Mouse (Mus musculus) MEL (cell line): ENCODE measurements around the gene Mpig6b. TPM values are rescaled to one million over a fixed set of nuclear protein-coding genes. Genes with fewer than 3 reads are reported as not detected.

Experiments
- DNase-seq: peaks from one replicate; pipeline ENCODE4 v3.0.0; 2011; ENCODE audit warnings: low read depth, low spot score
- H3K27ac ChIP-seq: 2 replicates; pipeline ENCODE4 v1.5.1; 2012; ENCODE audit warnings: low read depth, mild to moderate bottlenecking, control low read depth, low read length, moderate library complexity; ENCODE audit not compliant: control insufficient read depth
- H3K27me3 ChIP-seq, 2 experiments: fragments of 150-350 bp in 1 of 2; sonication (generic) in 1 of 2; 2 replicates each; pipeline ENCODE4 v1.6.1; 2012; ENCODE audit warnings: low read length in 2 of 2, mild to moderate bottlenecking in 2 of 2, improper control_type of control experiment in 1 of 2, moderate library complexity in 1 of 2; ENCODE audit not compliant: insufficient read depth in 2 of 2, control insufficient read depth in 1 of 2
- H3K36me3 ChIP-seq, 2 experiments: 2 replicates each; pipeline ENCODE4 v1.6.1; 2012 to 2014; ENCODE audit warnings: low read length in 2 of 2, improper control_type of control experiment in 1 of 2, inconsistent platforms in 1 of 2, mild to moderate bottlenecking in 1 of 2; ENCODE audit not compliant: insufficient read depth in 2 of 2, control insufficient read depth in 1 of 2
- H3K4me1 ChIP-seq, 2 experiments: fragments of 150-350 bp in 1 of 2; sonication (generic) in 1 of 2; 2 replicates each; pipeline ENCODE4 v1.6.1; 2012; ENCODE audit warnings: low read length in 2 of 2, improper control_type of control experiment in 1 of 2, mild to moderate bottlenecking in 1 of 2; ENCODE audit not compliant: insufficient read depth in 2 of 2, control insufficient read depth in 1 of 2
- H3K4me3 ChIP-seq, 2 experiments: fragments of 150-350 bp in 1 of 2; sonication (generic) in 1 of 2; 2 replicates each; pipeline ENCODE4 v1.5.1; 2012; ENCODE audit warnings: low read depth in 2 of 2, low read length in 2 of 2, mild to moderate bottlenecking in 2 of 2, moderate library complexity in 2 of 2, control low read depth in 1 of 2, improper control_type of control experiment in 1 of 2; ENCODE audit not compliant: control insufficient read depth in 1 of 2, insufficient read depth in 1 of 2
- H3K79me2 ChIP-seq: 2 replicates; pipeline ENCODE4 v1.6.1; 2012; ENCODE audit warnings: mild to moderate bottlenecking, low read length, moderate library complexity; ENCODE audit not compliant: control insufficient read depth, poor library complexity, insufficient read depth
- H3K9ac ChIP-seq: 2 replicates; pipeline ENCODE4 v1.6.1; 2012; ENCODE audit warnings: low read depth, mild to moderate bottlenecking, control low read depth, low read length, moderate library complexity; ENCODE audit not compliant: control insufficient read depth, poor library complexity, severe bottlenecking
- H3K9me3 ChIP-seq: fragments of 150-350 bp; sonication (generic); replicated peaks from 2 replicates; pipeline ENCODE4 v1.6.1; 2012; ENCODE audit warnings: mild to moderate bottlenecking, low read length, improper control_type of control experiment, moderate library complexity; ENCODE audit not compliant: insufficient read depth
- E2F4 ChIP-seq: IDR thresholded peaks from 2 replicates; pipeline ENCODE4 v1.6.1; 2011; ENCODE audit warnings: low read depth, low read length, improper control_type of control experiment, borderline replicate concordance
- ELF1 ChIP-seq: IDR thresholded peaks from 2 replicates; pipeline ENCODE4 v1.6.1; 2014; ENCODE audit warnings: low read depth, mild to moderate bottlenecking, inconsistent platforms, low read length, improper control_type of control experiment, moderate library complexity
- ETS1 ChIP-seq: IDR thresholded peaks from 2 replicates; pipeline ENCODE4 v1.6.1; 2012; ENCODE audit warnings: low read depth, mild to moderate bottlenecking, inconsistent platforms, low read length, improper control_type of control experiment, moderate library complexity
- GABPA ChIP-seq: IDR thresholded peaks from 2 replicates; pipeline ENCODE4 v1.6.1; 2012; ENCODE audit warnings: low read depth, mild to moderate bottlenecking, inconsistent platforms, low read length, improper control_type of control experiment, moderate library complexity
- KAT2A ChIP-seq: conservative IDR thresholded peaks from 2 replicates; pipeline ENCODE4 v1.6.1; 2012; ENCODE audit warnings: low read depth, low read length, improper control_type of control experiment, inconsistent platforms
- MAZ ChIP-seq: IDR thresholded peaks from 2 replicates; pipeline ENCODE4 v1.6.1; 2012; ENCODE audit warnings: low read depth, mild to moderate bottlenecking, inconsistent platforms, low read length, improper control_type of control experiment
- MEF2A ChIP-seq: IDR thresholded peaks from 2 replicates; pipeline ENCODE4 v1.6.1; 2014; ENCODE audit warnings: low read depth, mild to moderate bottlenecking, inconsistent platforms, low read length, improper control_type of control experiment; ENCODE audit not compliant: poor library complexity, insufficient replicate concordance, severe bottlenecking; ENCODE audit errors: extremely low read depth
- MYB ChIP-seq: IDR thresholded peaks from 2 replicates; pipeline ENCODE4 v1.6.1; 2011; ENCODE audit warnings: mild to moderate bottlenecking, low read depth, low read length, improper control_type of control experiment
- MYC ChIP-seq: IDR thresholded peaks from 2 replicates; pipeline ENCODE4 v1.6.1; 2011; ENCODE audit warnings: low read depth, mild to moderate bottlenecking, low read length, improper control_type of control experiment, moderate library complexity
- RCOR1 ChIP-seq: IDR thresholded peaks from 2 replicates; pipeline ENCODE4 v1.6.1; 2012; ENCODE audit warnings: low read depth, mild to moderate bottlenecking, inconsistent platforms, low read length, improper control_type of control experiment
- SIN3A ChIP-seq: IDR thresholded peaks from 2 replicates; pipeline ENCODE4 v1.6.1; 2012; ENCODE audit warnings: low read length, improper control_type of control experiment, inconsistent platforms
- TBP ChIP-seq: IDR thresholded peaks from 2 replicates; pipeline ENCODE4 v1.8.0; 2011; ENCODE audit warnings: low read depth, low read length, improper control_type of control experiment
- TCF12 ChIP-seq: IDR thresholded peaks from 2 replicates; pipeline ENCODE4 v1.6.1; 2014; ENCODE audit warnings: low read depth, mild to moderate bottlenecking, inconsistent platforms, low read length, improper control_type of control experiment, moderate library complexity
- USF1 ChIP-seq: IDR thresholded peaks from 2 replicates; pipeline ENCODE4 v1.6.1; 2014; ENCODE audit warnings: low read depth, mild to moderate bottlenecking, inconsistent platforms, low read length, improper control_type of control experiment, moderate library complexity
- ZMIZ1 ChIP-seq: IDR thresholded peaks from 2 replicates; pipeline ENCODE4 v1.6.1; 2012; ENCODE audit warnings: low read depth, mild to moderate bottlenecking, inconsistent platforms, low read length, improper control_type of control experiment, moderate library complexity
- ZNF384 ChIP-seq: IDR thresholded peaks from 2 replicates; pipeline ENCODE4 v1.6.1; 2012; ENCODE audit warnings: low read depth, mild to moderate bottlenecking, inconsistent platforms, low read length, improper control_type of control experiment
- polyA plus RNA-seq, 2 experiments: library from polyadenylated mRNA; stranded (reverse) in 1 of 2; unstranded in 1 of 2; fragments of >175 nt in 1 of 2; fragments of >200 nt in 1 of 2; gene quantifications; 2 replicates each; pipeline versions ENCODE4 v1.2.1 to v1.2.4; 2012; ENCODE audit warnings: low replicate concordance in 2 of 2, low read depth in 1 of 2; ENCODE audit not compliant: insufficient read length in 2 of 2, insufficient read depth in 1 of 2, missing spikeins in 1 of 2
- total RNA-seq: library from RNA; depleted of rRNA; stranded (reverse); fragments of 300-350 nt; gene quantifications from 2 replicates; pipeline ENCODE4 v1.2.3, GENCODE M21; 2012

Mpig6b gene
- total and polyA plus RNA-seq, 3 experiments = not detected

DNA sequence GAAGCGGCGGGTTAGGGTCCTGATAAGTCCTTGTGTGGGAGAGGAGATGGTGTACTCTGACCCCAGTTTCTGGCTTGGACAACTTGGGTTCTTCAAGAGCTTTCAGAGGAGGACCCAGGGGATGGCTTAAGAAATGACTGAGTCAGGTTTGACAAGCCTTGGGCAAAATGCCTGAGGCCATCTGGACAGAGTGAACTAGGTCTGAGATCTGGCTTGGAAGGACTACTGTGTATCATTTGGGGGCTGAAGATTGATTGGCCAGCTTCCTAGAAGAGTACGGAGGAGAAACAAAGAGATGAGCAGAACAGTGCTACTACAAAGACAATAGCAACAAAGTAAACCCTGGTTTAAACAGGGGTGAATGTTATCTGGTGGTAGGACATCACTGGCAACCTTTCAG lies 2.5 kb downstream of the Mpig6b start:
- Histone ChIP-seq H3K27ac (no peak overlapping the region), H3K79me2 (no peaks in the 10 kb centered on the region), H3K27me3 (no peaks in the 10 kb centered on the region), H3K4me1 (peaks cover 0 to 8% of the 10 kb centered on the region in 2 experiments; a peak in 3 of 4 replicates), H3K4me3 (no peak overlapping the region), H3K36me3 (peaks cover 0 to 1% of the 10 kb centered on the region in 2 experiments; a peak in 2 of 4 replicates), H3K9me3 (no peaks in the 10 kb centered on the region), H3K9ac (no peak overlapping the region)
- TF ChIP-seq ZMIZ1 = no peak
- no peak for TF ChIP-seq RCOR1
- TF ChIP-seq ZNF384 = no peak
- no peak for TF ChIP-seq MEF2A
- no peak for TF ChIP-seq MYB
- no peak for TF ChIP-seq USF1
- no peak for TF ChIP-seq MAZ
- no peak for TF ChIP-seq MYC
- TF ChIP-seq ETS1 = no peak
- no peak for TF ChIP-seq E2F4
- no peak for TF ChIP-seq TBP
- no peak for TF ChIP-seq SIN3A
- DNase-seq = no peak

DNA sequence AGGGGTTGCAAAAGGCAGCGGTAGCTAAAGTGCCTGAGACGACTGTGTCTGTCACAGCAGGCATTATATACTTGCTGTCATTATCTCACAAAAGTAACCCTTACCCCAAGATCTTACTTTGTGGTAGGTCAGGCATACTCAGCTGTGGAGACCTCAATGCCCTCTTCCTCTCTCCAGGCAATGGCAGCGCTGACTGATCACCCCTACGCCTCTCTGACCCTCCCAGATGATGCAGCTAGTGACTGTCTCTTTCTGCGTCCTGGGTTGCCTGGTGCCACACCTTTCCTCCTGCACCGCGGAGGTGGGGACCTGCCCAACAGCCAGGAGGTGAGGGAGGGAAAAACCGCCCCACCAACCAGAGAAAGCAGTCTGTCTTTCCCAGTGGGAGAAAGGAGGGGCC lies 4.7 kb downstream of the Mpig6b start:
- Histone ChIP-seq H3K79me2 (no peaks in the 10 kb centered on the region), H3K27me3 (no peaks in the 10 kb centered on the region), H3K4me1 (no peaks in the 10 kb centered on the region; a peak in 1 of 4 replicates), H3K9me3 (no peaks in the 10 kb centered on the region), H3K27ac (no peak overlapping the region), H3K36me3 (peaks cover 5 to 8% of the 10 kb centered on the region in 2 experiments), H3K4me3 (no peak overlapping the region), H3K9ac (no peak overlapping the region)
- TF ChIP-seq KAT2A (no peak), TCF12 (no peak), GABPA (no peak), ELF1 (no peak)
- DNase-seq = no peak
